ENCODE assay signal across 7 mouse cellular contexts in the genomic region with DNA sequence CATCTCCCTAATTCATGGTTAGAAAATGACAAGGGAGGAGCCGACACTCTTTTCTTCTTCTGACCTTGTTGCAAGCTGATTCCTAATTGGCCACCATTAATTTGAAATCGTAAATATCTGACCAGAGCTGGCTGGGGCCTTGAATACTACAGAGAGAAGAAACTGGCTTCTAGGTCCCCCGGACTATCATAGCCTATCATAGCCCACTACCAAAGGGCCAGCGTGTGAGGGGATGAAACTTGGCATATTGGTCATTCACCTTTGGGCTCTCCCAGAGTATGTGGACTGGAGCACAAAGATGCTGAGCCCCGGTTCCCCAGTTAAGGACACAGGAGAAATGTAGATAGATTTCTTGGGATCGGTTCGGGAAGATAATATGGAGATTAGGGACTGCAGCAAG. TPM values are rescaled to one million over a fixed set of nuclear protein-coding genes. Genes with fewer than 3 reads are reported as not detected.
DNase-seq lines count a peak whose midpoint lies in the region; ATAC-seq and TF ChIP-seq lines count a peak whose summit lies in the region.

No protein-coding gene starts in this region.

- no peak for DNase-seq in left cerebral cortex, adult 2 months (ENCODE audit: extremely low spot score in 1 of 2, low spot score in 2 of 2)
- no peak for DNase-seq in left cerebral cortex, postnatal 4 days
- DNase-seq in forebrain, embryonic 11.5 days (ENCODE audit: low spot score): no peak
- DNase-seq in layer of hippocampus, postnatal 25 days (ENCODE audit: extremely low spot score in 1 of 2, low spot score in 1 of 2): no peak
- DNase-seq in cerebellum, postnatal 14 days: no peak

- intact Hi-C loops in left cerebral cortex, adult 2 months (cut with DNase I): no loop called here
- intact Hi-C loops in left cerebral cortex, postnatal 4 days (cut with DNase I): no loop called here

- no peaks in the 10 kb centered on the region for H3K27me3 ChIP-seq in forebrain, embryonic 11.5 days (ENCODE audit: control insufficient read depth, insufficient read depth, low read length)
- no peaks in the 10 kb centered on the region for H3K27me3 ChIP-seq in limb, embryonic 12.5 days
- no peaks in the 10 kb centered on the region for H3K27me3 ChIP-seq in small intestine, adult 2 months (ENCODE audit: control insufficient read depth, insufficient read depth, low read length)

- WGBS in forebrain, embryonic 11.5 days: 23% methylated on average over 7 of the region's 7 CpGs
- WGBS in limb, embryonic 12.5 days: 26% methylated on average over 7 of the region's 7 CpGs
- 34% methylated on average over 7 of the region's 7 CpGs for WGBS in small intestine, adult 2 months

- peak overlapping the region; percentile 84 for H3K27ac ChIP-seq in left cerebral cortex, adult 2 months
- peak overlapping the region; percentile 48 for H3K27ac ChIP-seq in forebrain, embryonic 11.5 days (ENCODE audit: low read depth, low read length)
- no peak overlapping the region for H3K27ac ChIP-seq in limb, embryonic 12.5 days
- peak overlapping the region; percentile 23; the same call in 1 of the 2 replicates for H3K27ac ChIP-seq in small intestine, adult 2 months (ENCODE audit: insufficient read depth, low read depth, low read length)

- peak overlapping the region; percentile 54 for H3K4me2 ChIP-seq in forebrain, embryonic 11.5 days (ENCODE audit: low read depth, low read length, severe bottlenecking)
- peak overlapping the region; percentile 65 for H3K4me2 ChIP-seq in limb, embryonic 12.5 days

- no peak for TF ChIP-seq POLR2A in small intestine, adult 2 months (IDR thresholded peaks at IDR 0.05; ENCODE audit: low read depth, low read length)

- peak overlapping the region; percentile 51 for H3K4me3 ChIP-seq in left cerebral cortex, adult 2 months
- H3K4me3 ChIP-seq in forebrain, embryonic 11.5 days (ENCODE audit: low read depth, low read length): peak overlapping the region; percentile 32
- H3K4me3 ChIP-seq in limb, embryonic 12.5 days (replicated peaks): peak overlapping the region; percentile 43
- H3K4me3 ChIP-seq in small intestine, adult 2 months (ENCODE audit: low read depth, low read length): peak overlapping the region; percentile 64; the same call in 1 of the 2 replicates

- no peaks in the 10 kb centered on the region for H3K4me1 ChIP-seq in forebrain, embryonic 11.5 days (replicated peaks; ENCODE audit: control insufficient read depth, insufficient read depth, low read length)
- peaks cover 13% of the 10 kb centered on the region for H3K4me1 ChIP-seq in limb, embryonic 12.5 days (replicated peaks)
- H3K4me1 ChIP-seq in small intestine, adult 2 months (ENCODE audit: control insufficient read depth, insufficient read depth, insufficient read length, low read length): peaks cover 1% of the 10 kb centered on the region; the same call in 1 of the 2 replicates

- no peaks in the 10 kb centered on the region; the same call in 1 of the 2 replicates for H3K36me3 ChIP-seq in forebrain, embryonic 11.5 days (ENCODE audit: control insufficient read depth, insufficient read depth, low read length)
- H3K36me3 ChIP-seq in limb, embryonic 12.5 days: peaks cover 23% of the 10 kb centered on the region
- H3K36me3 ChIP-seq in small intestine, adult 2 months (ENCODE audit: control insufficient read depth, insufficient read depth, low read length): peaks cover 3% of the 10 kb centered on the region; the same call in 1 of the 2 replicates

- no peaks in the 10 kb centered on the region for H3K9me3 ChIP-seq in forebrain, embryonic 11.5 days (ENCODE audit: control insufficient read depth, low read length)
- no peaks in the 10 kb centered on the region for H3K9me3 ChIP-seq in limb, embryonic 12.5 days

- no peak for TF ChIP-seq CTCF in left cerebral cortex, adult 2 months (IDR thresholded peaks at IDR 0.05)
- TF ChIP-seq CTCF in small intestine, adult 2 months (IDR thresholded peaks at IDR 0.05; ENCODE audit: extremely low read depth, insufficient read length, insufficient replicate concordance, low read depth, low read length): no peak

- peak overlapping the region; percentile 49 for H3K9ac ChIP-seq in forebrain, embryonic 11.5 days (ENCODE audit: low read length)
- H3K9ac ChIP-seq in limb, embryonic 12.5 days (replicated peaks): peak overlapping the region; percentile 50

- 0 out of 2 replicates have a peak, but pooled peaks have one; percentile 22 for ATAC-seq in forebrain, embryonic 11.5 days (replicated peaks; ENCODE audit: low FRiP score)
- no peak for ATAC-seq in limb, embryonic 12.5 days (ENCODE audit: insufficient number of reproducible peaks, insufficient read depth, low FRiP score, low TSS enrichment, low read depth)

RNA-seq across cellular contexts. Expression of a gene that starts 15.3 kb away (rescaled TPM):
- 10 to 100 TPM; 19.2 to 19.3 TPM for total RNA-seq in left cerebral cortex, adult 2 months (2021)
- 1 to 10 TPM; 3.2 to 3.7 TPM for total RNA-seq in left cerebral cortex, postnatal 4 days (2021)
- 11.4 and 11.8 TPM in 2 replicates for polyA plus RNA-seq in forebrain, embryonic 11.5 days (2014; fragmentation: Nextera tagmentation; extraction: Ambion mirVana)
- polyA plus RNA-seq in limb, embryonic 12.5 days (2016; fragmentation: Nextera tagmentation; extraction: Ambion mirVana): 59.6 and 66.8 TPM in 2 replicates
- 91.6 and 121 TPM in 2 replicates for polyA plus RNA-seq in small intestine, adult 2 months (2012; rRNA removed)
- total RNA-seq in layer of hippocampus, postnatal 25 days (2021): 10 to 100 TPM in 1 of 2 experiments, 1 to 10 TPM in 1; 7.7 to 14.4 TPM

RNA-seq across cellular contexts. Expression of a gene that starts 31.4 kb away (rescaled TPM):
- total RNA-seq in left cerebral cortex, adult 2 months (2021): 1,000 to 10,000 TPM; 1,191 to 1,224 TPM
- total RNA-seq in left cerebral cortex, postnatal 4 days (2021): 1,000 to 10,000 TPM; 1,399 to 1,485 TPM
- polyA plus RNA-seq in forebrain, embryonic 11.5 days (2014; fragmentation: Nextera tagmentation; extraction: Ambion mirVana): 147 and 161 TPM in 2 replicates
- polyA plus RNA-seq in limb, embryonic 12.5 days (2016; fragmentation: Nextera tagmentation; extraction: Ambion mirVana): 180 and 182 TPM in 2 replicates
- 21.2 and 27.3 TPM in 2 replicates for polyA plus RNA-seq in small intestine, adult 2 months (2012; rRNA removed)
- total RNA-seq in layer of hippocampus, postnatal 25 days (2021): 1,000 to 10,000 TPM; 1,286 to 1,307 TPM
